Mouse (Mus musculus): ENCODE measurements at regions not wholly inside any gene's neighbourhood (a gene's known extent, or its start where the extent isn't known, plus 50 kb on each side); places are given as distances from the start of the nearest gene placed in this dataset.
A peak's percentile ranks its signal among the peaks of the same experiment; 100 is the strongest.

- no peak for DNase-seq
Observed at GRCm38 (mm10) chr12:62404558-62404957, 881.6 kb downstream of the Lrfn5 start.

- DNase-seq, result no peak
Observed at GRCm38 (mm10) chr12:62428692-62429091, 905.7 kb downstream of the Lrfn5 start.

GRCm38 (mm10) chr12:62450618-62451017 lies 927.7 kb downstream of the Lrfn5 start:
- no peak for DNase-seq

- DNase-seq, result no peak
Observed at GRCm38 (mm10) chr12:62483382-62483781, 960.4 kb downstream of the Lrfn5 start.

GRCm38 (mm10) chr12:62528524-62528923 lies 1005.6 kb downstream of the Lrfn5 start:
- peak; percentile 5 for DNase-seq

GRCm38 (mm10) chr12:62552384-62552783 lies 1029.4 kb downstream of the Lrfn5 start:
- DNase-seq, result no peak

GRCm38 (mm10) chr12:62554622-62555021 lies 1031.7 kb downstream of the Lrfn5 start:
- DNase-seq, result no peak

- no peak for DNase-seq
Observed at GRCm38 (mm10) chr12:62563799-62564198, 1040.8 kb downstream of the Lrfn5 start.
